ENCODE assay signal across 9 mouse cellular contexts in genomic region chrX:85318576-85318975, GRCm38 (mm10).
"Had no signal": no experiment of that assay in that cellular context is flagged by ENCODE, and none has a peak within 500 bp of the region (broad histone marks: within the 10 kb centered on the region; RNA-seq: fewer than 3 reads in every experiment).

No protein-coding gene starts in this region.

- ATAC-seq: intestine, postnatal 0 days; liver, postnatal 0 days; midbrain, embryonic 13.5 days had no signal

- H3K4me1 ChIP-seq: liver, embryonic 13.5 days; midbrain, embryonic 13.5 days had no signal

- DNase-seq: kidney, adult 8-10 months; liver; liver, embryonic 13.5 days; liver, postnatal 0 days; right cerebral cortex, postnatal 14 days; thymus, postnatal 36 days had no signal

- H3K9me3 ChIP-seq: liver, embryonic 13.5 days; midbrain, embryonic 13.5 days had no signal

- H3K4me3 ChIP-seq: left cerebral cortex, adult 2 months; liver, embryonic 13.5 days; midbrain, embryonic 13.5 days had no signal

- H3K4me2 ChIP-seq: liver, embryonic 13.5 days; midbrain, embryonic 13.5 days had no signal

- H3K27ac ChIP-seq: left cerebral cortex, adult 2 months; liver, embryonic 13.5 days; midbrain, embryonic 13.5 days had no signal

- H3K36me3 ChIP-seq: liver, embryonic 13.5 days; midbrain, embryonic 13.5 days had no signal

- H3K27me3 ChIP-seq: liver, embryonic 13.5 days; midbrain, embryonic 13.5 days had no signal

- H3K9ac ChIP-seq: liver, embryonic 13.5 days; liver, postnatal 0 days; midbrain, embryonic 13.5 days had no signal
